Mouse (Mus musculus) T-helper 1 cell (primary cell): Measurements from ENCODE around the gene Glb1.

Source experiments
- in situ Hi-C: fragments of 300-600 bp; cut with MboI, MseI; formaldehyde crosslinking; loops from one replicate; pipeline ENCODE4 v1.15.1; 2025; ENCODE audit warnings: high pct_unique_total_duplicates

Glb1 gene

GRCm38 (mm10) chr9:114394677-114395076, 6.2 kb upstream of the Glb1 start:
- in situ Hi-C loops = no loop called here

DNA sequence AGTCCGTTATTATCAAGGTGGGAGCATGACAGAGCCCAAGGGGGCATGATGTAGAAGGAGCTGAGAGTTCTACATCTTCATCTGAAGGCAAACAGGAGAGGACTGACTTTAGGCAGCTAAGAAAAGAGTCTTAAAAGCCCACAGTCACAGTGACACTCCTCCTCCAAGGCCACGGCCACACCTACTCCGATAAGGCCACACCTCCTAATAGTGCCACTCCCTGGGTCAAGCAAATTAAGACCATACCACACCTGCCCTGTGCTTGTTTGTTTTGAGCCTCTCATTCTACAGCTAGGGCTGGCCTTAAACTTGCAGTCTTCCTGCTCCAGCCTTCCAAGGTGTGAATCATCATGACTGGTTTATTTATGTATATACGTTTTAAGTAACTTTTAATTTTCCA, 5.6 kb upstream of the Glb1 start:
- in situ Hi-C loops = no loop called here

- in situ Hi-C loops = no loop called here
Observed at GRCm38 (mm10) chr9:114399680-114400079, 1.2 kb upstream of the Glb1 start.

- in situ Hi-C loops = no loop called here
Observed at GRCm38 (mm10) chr9:114400588-114400948, 308 bp upstream of the Glb1 start.

- in situ Hi-C loops = no loop called here
Observed at GRCm38 (mm10) chr9:114401685-114402080, 807 bp downstream of the Glb1 start.

- in situ Hi-C loops = loop anchor here (5.0 kb wide), 1 partner anchor 175 kb away; no protein-coding TSS in a partner anchor
Observed at GRCm38 (mm10) chr9:114407676-114408075, 6.8 kb downstream of the Glb1 start.

- in situ Hi-C loops = no loop called here
Observed at GRCm38 (mm10) chr9:114410313-114410862, 9.5 kb downstream of the Glb1 start.

GRCm38 (mm10) chr9:114411295-114411694, 10.4 kb downstream of the Glb1 start:
- in situ Hi-C loops = no loop called here

- in situ Hi-C loops = no loop called here
Observed at GRCm38 (mm10) chr9:114412406-114412805, 11.5 kb downstream of the Glb1 start.

DNA sequence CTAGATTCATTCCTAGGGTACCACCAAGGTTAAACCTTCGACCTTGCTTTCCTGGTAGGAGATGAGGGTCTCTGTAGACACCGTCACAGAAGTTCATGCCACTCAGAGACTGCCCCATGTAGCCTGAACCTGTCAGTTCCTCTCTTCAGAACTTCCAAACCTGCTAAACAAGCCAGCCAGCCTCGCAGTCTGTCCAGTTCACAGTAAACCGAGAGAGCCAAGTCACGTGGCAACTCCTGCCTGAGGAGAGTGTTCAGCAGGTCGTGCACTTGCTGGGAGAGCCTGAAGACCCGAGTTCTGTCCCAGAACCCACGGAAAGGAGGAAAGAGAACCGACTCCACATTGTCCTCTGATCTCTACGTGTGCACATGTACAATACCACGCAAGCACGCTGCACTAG, 13.0 kb downstream of the Glb1 start:
- in situ Hi-C loops = no loop called here

DNA sequence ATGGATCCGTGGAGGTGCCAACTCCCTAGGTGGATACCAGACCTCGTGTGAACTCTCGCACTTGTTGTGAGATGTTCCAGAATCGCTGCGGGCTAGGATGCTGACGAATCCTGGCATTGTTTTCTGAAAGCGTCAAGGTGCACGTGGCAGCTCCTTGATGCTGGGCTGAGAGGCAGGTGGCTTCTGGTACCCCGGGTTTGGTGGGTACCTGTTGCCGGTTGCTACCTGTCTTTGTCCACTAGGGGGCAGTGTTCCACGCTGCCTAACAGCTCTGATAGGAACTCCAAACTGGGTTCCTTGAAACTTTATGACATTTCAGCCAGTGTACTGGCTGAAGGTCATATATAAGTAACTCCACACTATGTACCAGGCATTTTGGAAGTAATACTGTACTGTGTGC, 14.8 kb downstream of the Glb1 start:
- in situ Hi-C loops = loop anchor here (5.0 kb wide), 1 partner anchor 82 kb away; no protein-coding TSS in a partner anchor

DNA sequence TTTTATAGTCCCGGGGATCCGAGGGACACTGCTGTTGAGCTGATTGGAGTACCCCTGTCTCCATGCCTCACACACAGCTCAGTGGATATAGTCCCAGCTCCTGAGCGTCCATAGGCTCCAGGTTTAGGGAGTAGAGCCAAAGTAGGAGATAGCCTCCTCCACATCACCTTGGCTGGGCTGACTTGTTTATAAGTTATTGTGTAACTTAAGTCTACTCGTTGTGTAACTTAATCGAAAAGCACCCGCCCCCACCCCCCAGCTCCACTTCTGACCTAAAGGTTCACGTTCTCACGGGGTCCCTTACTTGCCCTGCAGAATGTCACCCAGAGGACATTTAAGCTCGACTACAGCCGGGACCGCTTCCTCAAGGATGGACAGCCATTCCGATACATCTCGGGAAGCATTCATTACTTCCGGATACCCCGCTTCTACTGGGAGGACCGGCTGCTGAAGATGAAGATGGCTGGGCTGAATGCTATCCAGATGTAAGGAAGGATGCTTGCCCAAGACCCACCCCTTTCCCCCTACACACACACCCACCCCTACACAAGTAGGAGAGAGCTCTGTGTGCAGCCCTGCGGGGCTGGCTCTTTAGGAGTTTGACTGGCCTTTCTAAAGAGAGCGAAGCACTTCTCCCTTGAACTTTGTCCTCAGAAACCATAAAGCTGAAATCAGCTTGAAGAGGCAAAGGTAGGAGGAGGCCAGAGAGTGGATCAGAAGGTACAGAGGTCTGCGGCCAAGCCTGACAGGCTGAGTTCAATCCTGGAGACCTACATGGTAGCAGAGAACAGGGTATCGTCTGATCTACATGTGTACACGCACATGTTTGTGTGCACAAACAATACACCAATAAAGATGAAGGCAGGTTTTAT, 16.0 kb downstream of the Glb1 start:
- in situ Hi-C loops = loop anchor here (5.0 kb wide), 1 partner anchor 80 kb away; no protein-coding TSS in a partner anchor

- in situ Hi-C loops = loop anchor here (5.0 kb wide), 1 partner anchor 79 kb away; no protein-coding TSS in a partner anchor
Observed at GRCm38 (mm10) chr9:114418187-114418586, 17.3 kb downstream of the Glb1 start.

- in situ Hi-C loops = no loop called here
Observed at GRCm38 (mm10) chr9:114420443-114420842, 19.6 kb downstream of the Glb1 start.

DNA sequence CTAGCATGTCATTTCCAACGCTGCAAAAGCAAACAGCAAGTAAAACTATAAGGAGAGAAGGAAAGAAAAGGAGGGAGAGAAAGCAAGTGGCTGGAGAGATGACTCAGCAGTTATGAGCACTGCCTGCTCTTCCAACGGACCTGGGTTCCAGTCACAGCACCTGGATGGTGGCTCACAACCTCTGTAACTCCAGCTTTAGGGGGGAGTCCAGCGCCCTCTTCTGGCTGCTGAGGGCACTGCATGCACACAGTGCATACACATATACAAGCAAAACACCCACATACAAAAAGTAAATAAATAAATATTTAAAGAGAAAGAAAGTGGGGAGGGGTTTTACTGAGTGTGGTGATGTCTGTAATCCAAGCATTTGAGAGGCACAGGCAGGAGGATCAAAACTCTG, 20.2 kb downstream of the Glb1 start:
- in situ Hi-C loops = no loop called here

GRCm38 (mm10) chr9:114421797-114422196, 20.9 kb downstream of the Glb1 start:
- in situ Hi-C loops = no loop called here

- in situ Hi-C loops = no loop called here
Observed at GRCm38 (mm10) chr9:114425576-114425975, 24.7 kb downstream of the Glb1 start.

DNA sequence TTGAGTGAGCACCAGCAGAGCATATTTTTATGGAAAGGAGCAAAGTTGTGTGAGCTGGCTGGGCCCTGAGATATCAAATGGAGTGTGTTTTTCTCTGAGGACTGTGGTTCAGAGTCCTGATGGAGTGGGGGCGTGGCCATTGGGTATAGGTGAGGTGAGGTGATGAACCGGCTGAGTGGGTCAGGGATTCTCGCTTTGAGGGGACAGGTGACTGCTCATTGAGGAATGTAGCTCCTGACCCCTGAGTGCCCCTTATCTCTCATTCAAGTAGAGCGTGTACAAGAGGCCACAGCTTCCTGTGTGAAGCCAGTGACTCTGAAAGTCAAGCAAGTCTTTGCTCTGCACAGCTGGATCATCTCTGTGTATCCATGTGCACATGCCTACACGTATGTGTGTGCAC, 25.3 kb downstream of the Glb1 start:
- in situ Hi-C loops = no loop called here

- in situ Hi-C loops = no loop called here
Observed at GRCm38 (mm10) chr9:114427425-114427824, 26.5 kb downstream of the Glb1 start.

DNA sequence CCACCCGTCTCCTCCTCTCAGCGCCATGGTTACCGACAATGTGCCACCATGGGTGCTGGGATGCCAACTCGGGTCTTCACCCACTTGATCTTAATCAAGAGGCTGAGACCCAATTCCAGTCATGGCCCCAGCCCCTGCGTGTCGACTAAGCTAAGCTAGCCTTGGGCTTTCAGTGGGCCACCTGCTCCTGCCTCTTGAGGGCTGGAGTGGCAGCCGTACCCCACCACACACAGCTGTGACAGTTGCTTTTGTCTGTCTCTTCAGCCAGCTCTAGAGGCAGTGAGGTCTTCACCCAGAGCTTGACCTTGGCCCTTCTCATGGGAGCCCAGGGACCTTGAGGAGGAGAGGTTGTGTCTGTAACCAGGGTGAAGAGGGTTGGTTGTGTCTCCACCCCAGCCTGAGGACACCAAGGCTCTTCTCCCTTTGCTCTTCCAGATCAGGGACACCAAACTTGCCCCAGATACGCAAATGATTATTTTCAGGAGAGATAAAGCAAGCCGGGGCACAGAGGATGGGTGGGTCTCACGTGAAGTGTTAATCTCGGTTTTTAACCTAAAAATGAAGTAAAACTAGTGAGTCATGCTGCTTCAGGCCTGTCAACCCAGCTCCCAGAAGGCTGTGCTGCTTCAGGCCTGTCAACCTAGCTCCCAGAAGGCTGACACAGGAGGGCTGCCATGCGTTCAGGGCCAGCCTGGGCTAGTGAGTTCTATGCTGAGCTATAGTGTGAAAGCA, 27.4 kb downstream of the Glb1 start:
- in situ Hi-C loops = no loop called here

DNA sequence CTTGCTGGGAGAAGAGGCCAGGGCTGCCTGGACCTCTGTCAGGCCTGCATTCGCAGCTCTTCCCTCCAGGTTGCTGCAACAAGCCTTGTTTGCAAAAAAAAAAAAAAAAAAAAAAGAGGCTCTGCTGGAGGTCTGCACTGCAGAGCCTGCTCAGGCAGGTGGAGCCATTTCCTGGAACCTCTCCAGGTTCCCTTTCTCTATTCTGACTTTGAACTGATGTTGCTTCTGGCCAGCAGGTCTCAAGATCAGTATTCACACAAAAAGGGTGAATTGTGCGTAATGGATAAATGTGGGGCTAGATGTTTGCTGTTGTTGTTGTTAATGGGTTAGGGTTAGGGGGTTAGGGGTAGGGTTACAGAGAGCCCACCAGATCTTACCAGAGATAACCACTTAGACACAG, 34.8 kb downstream of the Glb1 start:
- in situ Hi-C loops = no loop called here

DNA sequence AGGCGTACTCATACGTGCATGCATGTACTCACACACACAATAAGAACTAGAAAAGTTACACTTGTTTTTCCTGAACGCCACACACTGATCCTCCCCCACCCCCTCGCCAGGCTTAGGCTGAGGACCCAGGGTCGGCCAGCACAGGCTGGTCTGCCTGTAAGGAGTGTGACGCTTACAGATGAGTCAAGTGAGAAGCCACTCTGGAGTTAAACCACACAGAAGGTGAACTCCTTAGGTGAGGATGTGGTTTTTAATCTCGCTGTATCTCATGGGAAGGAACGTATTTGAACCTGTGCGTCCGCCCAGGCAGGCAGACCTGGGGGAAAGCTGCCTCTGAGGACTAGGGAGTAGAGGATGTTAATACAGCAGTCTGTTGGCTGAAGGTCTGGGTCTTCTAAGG, 39.7 kb downstream of the Glb1 start:
- in situ Hi-C loops = loop anchor here (10.0 kb wide), 1 partner anchor 1274 kb away; no protein-coding TSS in a partner anchor
